Mouse (Mus musculus): ENCODE measurements around the gene Dedd2.

The Dedd2 gene

GRCm38 (mm10) chr7:25246079-25246758 is 25.8 kb upstream of the Dedd2 start:
- DNase-seq: no peak

DNA sequence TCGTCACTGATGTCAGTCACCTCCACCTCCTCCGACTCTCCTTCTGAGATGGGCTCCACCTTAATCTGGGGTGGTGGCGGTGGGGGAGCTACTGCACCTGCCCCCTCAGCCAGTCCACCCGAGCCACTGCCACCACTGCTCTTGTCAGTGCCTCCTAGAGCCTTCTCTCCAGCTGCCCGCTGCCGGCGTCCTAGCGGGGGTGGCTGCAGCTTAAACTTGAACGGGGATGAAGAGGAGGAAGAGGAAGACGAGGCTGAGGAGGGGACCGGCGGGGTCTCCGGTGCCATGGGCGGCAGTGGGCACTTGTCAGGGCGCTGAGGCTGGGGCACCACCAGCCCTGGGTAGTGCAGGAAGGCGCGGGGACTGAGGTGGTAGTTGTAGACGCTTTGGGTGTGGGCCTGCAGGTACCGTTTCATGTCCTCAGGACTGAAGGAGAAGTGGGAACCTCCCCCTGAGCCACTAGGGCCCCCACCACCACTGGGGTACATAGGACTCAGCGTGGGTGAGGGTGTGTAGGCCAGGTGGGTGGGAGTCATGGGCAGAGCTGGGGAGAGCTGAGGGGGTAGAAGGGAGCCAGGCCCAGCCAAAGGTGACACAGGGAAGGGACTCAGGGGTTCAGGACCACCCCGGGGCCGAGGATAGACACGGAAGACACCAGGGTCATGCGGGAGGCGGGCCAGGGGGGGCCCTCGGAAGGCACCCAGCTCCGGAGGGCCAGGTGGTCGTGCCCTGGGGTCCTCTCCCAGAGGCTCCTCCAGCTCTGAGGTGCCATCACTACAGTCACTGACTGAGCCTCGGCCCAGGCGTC is 24.4 kb upstream of the Dedd2 start:
- DNase-seq: no peak

DNA sequence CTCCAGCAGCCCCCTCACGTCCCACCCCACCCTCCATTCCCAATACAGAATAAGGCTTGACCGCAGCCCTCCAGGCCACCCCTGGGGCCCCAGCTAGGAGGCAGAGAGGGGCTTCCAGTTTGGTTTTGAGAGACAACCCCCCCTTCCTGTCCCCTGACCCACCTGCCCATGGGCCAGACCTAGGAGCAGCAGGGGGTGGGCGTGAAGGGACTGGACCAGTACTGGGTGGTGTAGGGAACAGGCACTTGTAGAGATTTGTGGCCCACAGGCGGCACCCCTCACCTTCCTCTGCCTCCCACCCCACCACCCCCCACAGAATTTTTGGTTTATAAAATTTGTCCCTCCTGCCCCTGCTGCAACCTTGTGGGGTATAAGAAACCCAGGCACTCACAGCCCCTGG is 22.9 kb upstream of the Dedd2 start:
- DNase-seq: no peak

GRCm38 (mm10) chr7:25241062-25241461 is 20.6 kb upstream of the Dedd2 start:
- no peak for DNase-seq

GRCm38 (mm10) chr7:25240631-25241030 is 20.2 kb upstream of the Dedd2 start:
- no peak for DNase-seq

DNA sequence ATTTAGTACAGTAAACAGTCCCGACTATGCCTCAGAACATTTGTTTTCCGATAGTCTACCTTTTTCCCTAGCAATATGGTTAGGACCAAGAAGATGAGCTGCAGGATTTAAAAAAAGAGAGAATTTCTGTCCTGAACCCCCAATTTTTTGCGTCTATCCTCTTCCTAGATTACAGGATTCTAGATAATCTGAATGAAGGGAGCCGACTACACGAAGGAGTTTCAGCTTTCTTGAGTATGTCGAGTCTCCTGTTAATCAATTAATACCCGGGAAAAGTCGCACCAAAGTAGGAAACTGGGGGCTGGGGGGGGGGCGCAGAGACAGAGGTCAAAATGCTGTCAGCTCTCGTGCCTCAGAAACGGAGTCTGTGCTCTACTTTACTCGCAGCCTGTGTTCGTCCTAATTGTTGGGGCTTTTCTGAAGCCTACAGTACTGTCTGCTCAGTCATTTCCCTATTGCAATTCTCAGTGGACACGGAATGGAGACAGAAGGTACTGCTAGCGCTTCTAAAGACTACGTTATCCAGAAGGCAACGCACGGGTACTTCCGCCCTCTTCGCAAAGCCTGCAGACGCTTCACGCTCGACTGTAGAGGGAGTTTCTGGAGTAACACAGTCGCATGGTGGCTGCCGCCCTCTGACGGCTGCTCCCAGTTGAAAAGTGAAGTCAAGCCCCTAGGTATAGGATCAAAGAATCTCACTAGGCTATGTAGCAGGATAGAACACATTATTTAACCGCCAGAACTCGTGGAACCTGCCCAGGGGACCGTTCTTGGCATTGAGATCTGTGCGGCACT is 18.6 kb upstream of the Dedd2 start:
- DNase-seq: peak; percentile 89

DNA sequence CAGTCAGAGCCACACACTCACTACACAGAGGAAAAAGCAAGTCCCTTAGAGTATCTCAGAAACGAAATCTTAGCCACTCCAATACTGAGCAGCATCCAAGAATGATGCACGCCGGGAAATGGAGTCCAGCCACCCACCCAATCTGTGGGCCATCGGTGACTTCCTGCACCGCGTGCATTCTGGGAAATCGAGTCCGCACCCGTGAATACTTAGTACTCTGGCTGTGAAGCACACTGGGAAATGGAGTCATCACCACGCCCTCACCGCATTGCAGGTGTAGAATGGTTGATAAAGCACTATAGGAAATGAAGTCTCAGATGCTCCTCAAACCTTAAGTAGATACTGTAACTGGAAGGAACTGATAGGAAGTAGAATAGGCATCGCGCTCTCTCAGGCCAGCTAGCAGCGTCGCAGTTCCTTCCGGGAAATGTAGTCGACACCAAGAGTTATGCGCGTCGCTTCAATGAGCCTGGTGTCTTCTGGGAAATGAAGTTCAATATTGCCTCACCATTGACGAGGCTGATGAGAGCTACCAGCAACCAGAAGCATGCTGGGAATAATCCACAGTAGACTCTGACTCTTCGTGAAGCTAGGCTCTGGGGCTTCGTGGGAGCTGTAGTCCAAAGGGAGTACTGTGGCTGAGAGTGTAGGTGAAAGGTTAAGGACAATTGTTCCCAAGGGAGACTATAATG is 17.7 kb upstream of the Dedd2 start:
- DNase-seq: peak; percentile 93

- DNase-seq: peak; percentile 97
These were observed 17.0 kb upstream of the Dedd2 start, which contains the start of gene Gsk3a for GRCm38 (mm10) chr7:25237249-25238014. Gsk3a (minus strand) TSS chr7:25237851.

- no peak for DNase-seq
These were observed 15.1 kb upstream of the Dedd2 start for GRCm38 (mm10) chr7:25235526-25235925.

DNA sequence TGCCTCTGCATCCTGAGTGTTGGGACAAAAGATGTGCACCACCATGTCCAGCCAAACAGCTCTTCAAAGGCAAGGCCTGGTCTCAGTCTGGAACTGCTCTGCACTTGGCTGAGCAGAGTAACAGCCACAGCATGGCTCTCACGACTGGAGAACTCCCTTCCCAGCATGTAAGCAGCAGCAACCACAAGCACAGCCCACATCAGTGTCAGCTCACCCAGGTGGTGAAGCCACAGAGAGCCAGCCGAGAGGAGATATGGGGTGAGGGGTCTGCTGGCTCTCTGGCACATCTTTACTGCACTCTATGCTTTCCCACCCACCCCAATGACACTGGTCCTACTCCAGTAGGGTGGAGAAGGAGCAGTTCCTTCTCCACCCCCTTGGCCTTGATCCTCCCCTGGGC is 12.6 kb upstream of the Dedd2 start:
- no peak for DNase-seq

- DNase-seq: no peak
These were observed 11.8 kb upstream of the Dedd2 start for GRCm38 (mm10) chr7:25232101-25232648.

DNA sequence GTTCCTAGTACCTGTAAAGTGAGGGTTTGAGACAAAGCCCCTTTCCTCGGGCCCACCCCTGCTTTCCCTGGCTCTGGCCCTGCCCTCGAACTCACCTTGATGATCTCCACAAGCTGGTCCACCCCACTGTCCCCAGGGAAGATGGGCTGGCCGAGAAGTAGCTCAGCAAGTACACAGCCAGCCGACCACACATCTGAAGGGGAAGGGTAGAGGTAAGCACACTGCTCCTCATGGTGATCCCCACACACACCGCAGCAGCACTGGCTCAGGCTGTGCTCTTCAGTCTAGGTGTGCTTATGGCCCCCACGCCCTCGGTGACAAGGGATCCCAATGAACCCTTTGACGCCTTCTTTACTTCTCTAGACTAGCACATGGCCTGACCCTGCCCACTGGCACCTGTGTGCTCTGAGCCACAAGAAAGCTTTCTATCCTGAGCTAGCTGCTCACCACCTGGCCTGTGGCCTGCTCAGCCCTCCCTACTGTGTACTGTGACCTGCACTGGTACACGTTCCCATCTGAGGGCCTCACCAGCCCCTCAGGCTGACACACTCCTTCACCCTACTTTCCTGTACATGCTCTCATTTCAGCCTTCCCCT is 10.4 kb upstream of the Dedd2 start:
- DNase-seq: no peak

DNA sequence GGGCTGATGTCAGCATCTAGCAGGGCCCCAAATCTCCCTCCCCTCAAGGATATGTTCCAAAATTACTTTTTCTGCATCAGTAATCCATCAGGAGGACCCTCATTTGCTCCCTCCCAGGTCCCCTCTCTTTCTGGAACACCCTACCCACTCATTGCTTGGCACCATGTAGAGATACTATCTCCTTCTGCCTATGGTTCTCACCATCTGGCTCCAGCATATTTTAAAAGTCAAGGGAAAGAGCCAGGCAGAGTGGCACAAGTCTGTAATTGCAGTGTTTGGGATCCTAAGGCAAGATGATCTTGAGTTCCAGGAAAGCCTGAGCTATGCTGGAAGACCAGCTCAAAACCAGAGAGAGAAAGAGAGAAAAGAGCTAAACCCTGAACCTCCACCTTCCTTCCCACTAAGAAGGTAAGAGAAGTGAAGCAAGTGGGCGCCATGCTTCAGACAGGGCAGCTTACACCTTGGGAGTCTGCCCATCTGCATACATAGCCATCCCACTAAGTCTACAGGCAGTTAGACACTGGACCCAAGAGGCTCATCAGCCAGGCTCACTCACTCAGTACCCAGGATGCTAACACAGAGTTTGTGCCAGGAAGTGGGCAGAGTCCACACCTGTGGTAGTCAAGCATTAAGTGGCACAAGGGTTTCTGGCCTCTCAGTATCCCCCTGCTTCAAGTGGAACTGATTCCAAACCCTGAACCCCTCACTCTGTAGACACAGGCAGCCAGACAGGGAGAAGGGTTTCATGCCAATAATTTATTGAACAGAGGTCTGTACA is 7.3 kb upstream of the Dedd2 start:
- no peak for DNase-seq

GRCm38 (mm10) chr7:25222275-25222967 is 2.0 kb upstream of the Dedd2 start:
- no peak for DNase-seq

DNA sequence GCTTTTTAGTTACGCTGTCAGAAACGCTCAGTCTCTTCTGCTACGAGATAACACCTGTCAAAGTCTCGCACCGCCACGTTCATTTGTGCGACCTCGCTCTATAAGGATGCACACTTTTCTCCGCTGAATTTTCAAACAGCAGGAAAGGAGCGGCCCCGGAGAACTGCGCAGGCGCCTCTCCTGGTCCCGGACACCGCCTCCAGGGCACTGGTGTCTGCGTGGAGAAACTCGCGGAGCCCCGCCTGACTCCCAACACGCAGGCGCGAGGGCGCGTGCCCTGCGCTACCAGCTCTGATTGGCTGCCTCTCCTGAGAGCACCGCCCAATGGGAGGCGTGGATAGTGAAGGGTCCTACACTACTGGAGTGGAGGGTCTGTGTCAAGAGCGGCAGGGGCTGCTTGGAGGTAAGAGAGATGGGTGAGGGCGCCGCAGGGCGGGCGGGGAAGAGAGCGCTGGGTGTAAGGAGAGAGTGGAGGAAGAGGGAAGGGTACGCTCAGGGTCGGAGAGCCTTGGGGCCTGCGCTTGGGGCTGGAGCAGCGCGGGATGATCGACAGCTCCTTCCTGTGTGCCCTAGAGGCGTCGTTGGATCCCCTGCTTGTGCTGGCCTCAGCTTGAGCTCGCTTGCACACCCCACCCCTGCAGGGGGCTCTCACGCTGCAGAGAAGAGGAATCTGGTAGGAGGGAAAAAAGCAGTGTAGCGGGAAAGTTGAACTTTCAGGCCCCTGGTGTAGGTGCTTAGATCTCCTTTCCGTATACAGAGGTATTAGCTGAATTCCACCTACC is 878 bp upstream of the Dedd2 start, which contains the start of gene Zfp526:
Gene Zfp526, plus strand, starts transcription at position 324 of the 782 bp plus-strand sequence.
- DNase-seq: peak; percentile 98

DNA sequence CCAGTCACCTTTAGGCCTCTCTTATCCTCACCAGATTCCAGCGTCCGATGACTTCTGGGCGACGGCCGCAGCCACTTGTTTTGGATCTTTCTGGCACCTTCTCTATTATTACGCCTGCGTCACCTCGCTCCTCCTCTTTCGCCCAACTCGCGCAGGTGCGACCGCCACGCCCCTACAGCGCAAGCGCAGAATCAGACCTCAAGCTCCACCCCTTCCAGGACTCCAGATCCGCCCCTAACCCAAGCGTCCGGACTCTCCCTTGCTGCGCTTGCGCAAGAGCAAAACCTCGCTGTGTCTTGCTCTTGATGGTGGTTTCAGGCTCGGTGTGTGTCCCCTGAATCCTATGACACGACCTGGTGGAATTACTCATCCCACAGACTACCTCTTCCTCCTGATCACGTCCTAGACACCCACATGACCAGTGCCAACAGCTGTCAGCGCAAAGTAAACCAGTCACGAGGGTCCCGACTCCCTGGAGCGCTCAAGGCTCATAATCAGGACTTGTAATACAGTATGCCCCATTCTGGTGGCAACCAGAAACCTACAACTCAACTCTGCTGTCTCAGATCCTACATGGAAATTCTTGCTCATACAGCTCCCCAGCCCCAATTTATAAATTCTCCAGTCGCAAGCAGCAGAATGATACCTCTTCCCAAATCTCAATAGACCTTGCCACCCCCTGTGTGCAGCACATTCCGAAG is 509 bp downstream of the Dedd2 start:
- peak; percentile 98 for DNase-seq

DNA sequence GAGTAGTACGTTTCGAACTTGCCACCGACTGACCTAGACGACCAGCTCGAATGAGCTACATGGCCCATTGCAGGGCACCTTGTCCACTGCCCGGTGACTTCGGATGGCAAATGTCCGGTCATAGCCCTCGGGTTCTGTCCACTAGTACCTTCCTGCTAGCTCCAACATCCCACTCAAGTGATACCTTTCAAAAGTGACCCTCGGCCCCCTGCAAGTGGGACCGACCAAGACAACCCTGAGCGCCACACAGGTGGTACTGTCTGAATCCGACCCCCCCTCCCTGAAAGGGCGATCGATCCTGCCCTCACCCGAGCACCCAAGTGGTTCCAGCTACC is 1.0 kb downstream of the Dedd2 start:
- DNase-seq: no peak

DNA sequence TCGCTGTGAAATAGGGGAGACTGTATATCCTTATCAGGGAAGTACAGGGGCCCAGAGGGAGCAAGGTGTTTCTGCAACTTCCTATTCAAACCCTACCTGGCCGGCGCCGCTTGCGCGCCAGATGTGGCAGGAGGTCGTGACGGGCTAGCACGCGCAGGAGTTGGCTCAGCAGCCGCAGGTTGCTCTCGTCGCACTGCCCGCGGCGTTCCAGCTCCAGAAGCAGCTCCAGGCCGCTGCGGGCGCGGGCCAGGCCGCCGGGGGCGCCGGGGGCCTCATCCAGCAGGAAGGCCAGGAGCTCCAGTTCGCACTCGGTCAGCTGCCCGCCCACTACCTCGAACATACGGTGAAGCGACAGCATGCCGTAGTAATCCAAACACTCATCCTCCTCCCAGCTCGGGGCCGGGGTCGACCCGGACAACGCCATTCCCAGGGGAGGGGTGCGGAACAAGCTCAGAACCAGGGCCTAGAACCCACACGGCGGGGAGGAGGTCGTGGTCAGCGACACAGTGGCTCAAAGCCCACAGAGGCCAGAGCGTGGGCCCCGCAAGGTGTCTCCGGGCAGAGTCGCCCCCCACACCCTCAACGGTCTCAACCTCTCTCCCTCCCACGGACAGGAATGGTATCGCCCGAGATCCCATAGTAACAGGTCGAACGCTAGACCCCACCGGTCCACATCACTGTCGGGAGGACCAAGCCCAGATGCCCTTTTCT is 1.6 kb downstream of the Dedd2 start:
- peak; percentile 78 for DNase-seq
